Mouse (Mus musculus) liver, embryonic 14.5 days (tissue): Measurements from ENCODE around the gene Olfr1158.

Experiments
- CTCF ChIP-seq: IDR thresholded peaks from 2 replicates; pipeline ENCODE4 v1.5.1; 2016; ENCODE audit warnings: antibody characterized with exemption, low read depth, control low read depth
- EP300 ChIP-seq: IDR thresholded peaks from 2 replicates; pipeline ENCODE4 v1.6.1; 2016; ENCODE audit warnings: antibody characterized with exemption, low read depth

- TF ChIP-seq CTCF, result no peak
- TF ChIP-seq EP300, result no peak
Measured at GRCm38 (mm10) chr2:87989813-87990212, at the start of gene Olfr1158.
